Mouse (Mus musculus) limb, embryonic 13.5 days (tissue): ENCODE measurements at regions not wholly inside any gene's neighbourhood (a gene's known extent, or its start where the extent isn't known, plus 50 kb on each side); places are given as distances from the start of the nearest gene placed in this dataset.
"Not testable (repeated sequence)": the region's sequence is repeated elsewhere in the genome, so short reads cannot be mapped to it uniquely, and the experiment has no call there.

Experiments used
- ATAC-seq: fragments of 200-750 bp; cut with Nextera tagmentation; 2 replicates; pipeline ENCODE4 v1.8.0; 2017; ENCODE audit warnings: low read depth, moderate number of reproducible peaks, moderate TSS enrichment; ENCODE audit not compliant: low FRiP score
- H3K27ac ChIP-seq: fragments of 300-500 bp; sonication (generic); 2 replicates; pipeline ENCODE4 v1.5.1; 2015; ENCODE audit warnings: inconsistent platforms, mild to moderate bottlenecking, moderate library complexity
- H3K27me3 ChIP-seq: fragments of 300-500 bp; sonication (generic); 2 replicates; pipeline ENCODE4 v1.6.1; 2015; ENCODE audit warnings: mild to moderate bottlenecking, inconsistent platforms
- H3K36me3 ChIP-seq: fragments of 300-500 bp; sonication (generic); 2 replicates; pipeline ENCODE4 v1.6.1; 2015; ENCODE audit warnings: inconsistent platforms, mild to moderate bottlenecking, moderate library complexity
- H3K4me1 ChIP-seq: fragments of 300-500 bp; sonication (generic); 2 replicates; pipeline ENCODE4 v1.6.1; 2015; ENCODE audit warnings: inconsistent platforms
- H3K4me2 ChIP-seq: fragments of 300-500 bp; sonication (generic); replicated peaks from 2 replicates; pipeline ENCODE4 v1.6.1; 2015; ENCODE audit warnings: inconsistent platforms, mild to moderate bottlenecking, moderate library complexity
- H3K4me3 ChIP-seq: fragments of 300-500 bp; sonication (generic); 2 replicates; pipeline ENCODE4 v1.5.1; 2015; ENCODE audit warnings: moderate library complexity, mild to moderate bottlenecking, inconsistent platforms
- H3K9ac ChIP-seq: fragments of 300-500 bp; sonication (generic); 2 replicates; pipeline ENCODE4 v1.6.1; 2015; ENCODE audit warnings: mild to moderate bottlenecking, inconsistent platforms
- H3K9me3 ChIP-seq: fragments of 300-500 bp; sonication (generic); 2 replicates; pipeline ENCODE4 v1.6.1; 2016; ENCODE audit warnings: inconsistent platforms
- WGBS: fragments of 180-500 bp; shearing (Covaris S2); methylation state at CpG from one replicate; pipeline ENCODE4 v1.1.7; 2015; 5-methylcytosine and 5-hydroxymethylcytosine counted together

- Histone ChIP-seq H3K36me3 (no peaks in the 10 kb centered on the region), H3K4me2 (no peak overlapping the region), H3K9me3 (no peaks in the 10 kb centered on the region), H3K27me3 (no peaks in the 10 kb centered on the region), H3K9ac (no peak overlapping the region), H3K4me3 (no peak overlapping the region), H3K4me1 (no peaks in the 10 kb centered on the region), H3K27ac (no peak overlapping the region)
- 32% methylated on average over 3 of the region's 3 CpGs for WGBS
- ATAC-seq: no peak
Observed at GRCm38 (mm10) chr1:193503624-193504325, 133.7 kb upstream of the Camk1g start.

- Histone ChIP-seq H3K4me3 (no peak overlapping the region), H3K36me3 (no peaks in the 10 kb centered on the region), H3K9me3 (no peaks in the 10 kb centered on the region), H3K4me1 (peaks cover 9% of the 10 kb centered on the region), H3K4me2 (no peak overlapping the region), H3K27me3 (no peaks in the 10 kb centered on the region), H3K9ac (no peak overlapping the region), H3K27ac (no peak overlapping the region)
- ATAC-seq: peak; percentile 36
- 26% methylated on average over 9 of the region's 9 CpGs for WGBS
Observed at GRCm38 (mm10) chr1:193496265-193497183, 126.4 kb upstream of the Camk1g start.

GRCm38 (mm10) chr1:193488039-193488438, 117.9 kb upstream of the Camk1g start:
- H3K27me3 ChIP-seq: no peaks in the 10 kb centered on the region
- ATAC-seq: no peak
- no peak overlapping the region for H3K4me3 ChIP-seq
- 21% methylated on average over 6 of the region's 6 CpGs for WGBS
- no peak overlapping the region for H3K9ac ChIP-seq
- H3K4me1 ChIP-seq: peaks cover 15% of the 10 kb centered on the region; the same call in 1 of the 2 replicates
- no peak overlapping the region for H3K27ac ChIP-seq
- H3K9me3 ChIP-seq: no peaks in the 10 kb centered on the region
- H3K4me2 ChIP-seq: no peak overlapping the region
- H3K36me3 ChIP-seq: no peaks in the 10 kb centered on the region

- H3K4me1 ChIP-seq: peaks cover 15% of the 10 kb centered on the region; the same call in 1 of the 2 replicates
- H3K27me3 ChIP-seq, H3K36me3 ChIP-seq, H3K9me3 ChIP-seq, ATAC-seq, H3K9ac ChIP-seq, H3K4me2 ChIP-seq, H3K27ac ChIP-seq, H3K4me3 ChIP-seq: not testable (repeated sequence)
- WGBS: 3% methylated on average over 2 of the region's 2 CpGs
Observed at GRCm38 (mm10) chr1:193486668-193487067, 116.6 kb upstream of the Camk1g start.

GRCm38 (mm10) chr1:193484977-193485376, 114.9 kb upstream of the Camk1g start:
- H3K27ac ChIP-seq: no peak overlapping the region
- H3K9me3 ChIP-seq: no peaks in the 10 kb centered on the region
- WGBS: 72% methylated on average over 11 of the region's 11 CpGs
- peaks cover 15% of the 10 kb centered on the region; the same call in 1 of the 2 replicates for H3K4me1 ChIP-seq
- H3K27me3 ChIP-seq: no peaks in the 10 kb centered on the region
- no peak overlapping the region for H3K4me3 ChIP-seq
- no peaks in the 10 kb centered on the region for H3K36me3 ChIP-seq
- H3K9ac ChIP-seq: no peak overlapping the region
- no peak overlapping the region for H3K4me2 ChIP-seq
- no peak for ATAC-seq

GRCm38 (mm10) chr1:193477298-193477697, 107.2 kb upstream of the Camk1g start:
- no peaks in the 10 kb centered on the region for H3K9me3 ChIP-seq
- ATAC-seq: no peak
- H3K36me3 ChIP-seq: no peaks in the 10 kb centered on the region
- H3K27me3 ChIP-seq: no peaks in the 10 kb centered on the region
- no peak overlapping the region for H3K4me3 ChIP-seq
- H3K4me1 ChIP-seq: peaks cover 16% of the 10 kb centered on the region; the same call in 1 of the 2 replicates
- no peak overlapping the region for H3K9ac ChIP-seq
- H3K27ac ChIP-seq: no peak overlapping the region
- 37% methylated on average over 1 of the region's 1 CpGs for WGBS
- no peak overlapping the region for H3K4me2 ChIP-seq

- 56% methylated on average over 7 of the region's 7 CpGs for WGBS
- Histone ChIP-seq H3K9me3 (no peaks in the 10 kb centered on the region), H3K4me2 (no peak overlapping the region), H3K27me3 (no peaks in the 10 kb centered on the region), H3K9ac (no peak overlapping the region), H3K36me3 (no peaks in the 10 kb centered on the region), H3K27ac (no peak overlapping the region), H3K4me1 (peaks cover 16% of the 10 kb centered on the region; the same call in 1 of the 2 replicates), H3K4me3 (no peak overlapping the region)
- peak; percentile 36; the same call in 1 of the 2 replicates for ATAC-seq
Observed at GRCm38 (mm10) chr1:193476805-193477204, 106.7 kb upstream of the Camk1g start.

- H3K4me2 ChIP-seq: no peak overlapping the region
- no peaks in the 10 kb centered on the region for H3K27me3 ChIP-seq
- H3K27ac ChIP-seq: no peak overlapping the region
- H3K9ac ChIP-seq: no peak overlapping the region
- no peak for ATAC-seq
- no peaks in the 10 kb centered on the region for H3K9me3 ChIP-seq
- no peaks in the 10 kb centered on the region for H3K4me1 ChIP-seq
- no peak overlapping the region for H3K4me3 ChIP-seq
- H3K36me3 ChIP-seq: no peaks in the 10 kb centered on the region
Observed at GRCm38 (mm10) chr1:193466306-193466705, 96.2 kb upstream of the Camk1g start.

- WGBS: 72% methylated on average over 5 of the region's 5 CpGs
- H3K9me3 ChIP-seq: no peaks in the 10 kb centered on the region
- no peak overlapping the region for H3K9ac ChIP-seq
- no peaks in the 10 kb centered on the region for H3K4me1 ChIP-seq
- no peaks in the 10 kb centered on the region for H3K27me3 ChIP-seq
- ATAC-seq: no peak
- no peak overlapping the region for H3K4me2 ChIP-seq
- no peaks in the 10 kb centered on the region for H3K36me3 ChIP-seq
- H3K27ac ChIP-seq: no peak overlapping the region
- H3K4me3 ChIP-seq: no peak overlapping the region
Observed at GRCm38 (mm10) chr1:193459735-193460134, 89.6 kb upstream of the Camk1g start.

- Histone ChIP-seq H3K27ac (no peak overlapping the region), H3K9me3 (no peaks in the 10 kb centered on the region), H3K27me3 (no peaks in the 10 kb centered on the region), H3K4me3 (no peak overlapping the region), H3K9ac (no peak overlapping the region), H3K4me1 (no peaks in the 10 kb centered on the region), H3K4me2 (no peak overlapping the region), H3K36me3 (no peaks in the 10 kb centered on the region)
- 92% methylated on average over 2 of the region's 2 CpGs for WGBS
- no peak for ATAC-seq
Observed at GRCm38 (mm10) chr1:193457908-193458307, 87.8 kb upstream of the Camk1g start.

- Histone ChIP-seq H3K4me2 (no peak overlapping the region), H3K4me3 (no peak overlapping the region), H3K9ac (no peak overlapping the region), H3K4me1 (peaks cover 17% of the 10 kb centered on the region), H3K9me3 (no peaks in the 10 kb centered on the region), H3K27ac (no peak overlapping the region), H3K36me3 (no peaks in the 10 kb centered on the region), H3K27me3 (no peaks in the 10 kb centered on the region)
- ATAC-seq: no peak
- 80% methylated on average over 2 of the region's 2 CpGs for WGBS
Observed at GRCm38 (mm10) chr1:193453654-193454053, 83.6 kb upstream of the Camk1g start.

- Histone ChIP-seq H3K27ac (no peak overlapping the region), H3K4me2 (no peak overlapping the region), H3K9me3 (no peaks in the 10 kb centered on the region), H3K27me3 (no peaks in the 10 kb centered on the region), H3K4me3 (no peak overlapping the region), H3K9ac (no peak overlapping the region), H3K36me3 (no peaks in the 10 kb centered on the region), H3K4me1 (peaks cover 17% of the 10 kb centered on the region)
- 58% methylated on average over 4 of the region's 4 CpGs for WGBS
- no peak for ATAC-seq
Observed at GRCm38 (mm10) chr1:193451471-193452135, 81.5 kb upstream of the Camk1g start.
